Mouse (Mus musculus) midbrain, embryonic 11.5 days (tissue): ENCODE data around the gene Egln3. TPM values are rescaled to one million over a fixed set of nuclear protein-coding genes. Genes with fewer than 3 reads are reported as not detected.
A peak's percentile ranks its signal among the peaks of the same experiment; 100 is the strongest.

Experiments used
- ATAC-seq: fragments of 200-750 bp; cut with Nextera tagmentation; 2 replicates; pipeline ENCODE4 v1.8.0; 2017; ENCODE audit warnings: moderate TSS enrichment, moderate library complexity; ENCODE audit not compliant: low FRiP score
- DNase-seq: peaks from one replicate; pipeline ENCODE4 v3.0.0; 2015; ENCODE audit warnings: low spot score; ENCODE audit errors: missing footprints
- H3K27ac ChIP-seq: fragments of 300-500 bp; sonication (generic); 2 replicates; pipeline ENCODE4 v1.5.1; 2014; ENCODE audit warnings: low read depth, low read length
- H3K27me3 ChIP-seq: fragments of 300-500 bp; sonication (generic); 2 replicates; pipeline ENCODE4 v1.6.1; 2014; ENCODE audit warnings: mild to moderate bottlenecking, low read length, moderate library complexity, mixed read lengths; ENCODE audit not compliant: control insufficient read depth, insufficient read depth
- H3K36me3 ChIP-seq: fragments of 300-500 bp; sonication (generic); 2 replicates; pipeline ENCODE4 v1.6.1; 2014; ENCODE audit warnings: mild to moderate bottlenecking, low read length, moderate library complexity, mixed read lengths; ENCODE audit not compliant: control insufficient read depth, insufficient read depth
- H3K4me1 ChIP-seq: fragments of 300-500 bp; sonication (generic); 2 replicates; pipeline ENCODE4 v1.6.1; 2014; ENCODE audit warnings: low read length; ENCODE audit not compliant: control insufficient read depth, insufficient read depth
- H3K4me2 ChIP-seq: fragments of 300-500 bp; sonication (generic); 2 replicates; pipeline ENCODE4 v1.6.1; 2014; ENCODE audit warnings: mild to moderate bottlenecking, moderate library complexity
- H3K4me3 ChIP-seq: fragments of 300-500 bp; sonication (generic); 2 replicates; pipeline ENCODE4 v1.5.1; 2014; ENCODE audit warnings: low read depth, low read length
- H3K9ac ChIP-seq: fragments of 300-500 bp; sonication (generic); 2 replicates; pipeline ENCODE4 v1.6.1; 2014; ENCODE audit warnings: low read length
- H3K9me3 ChIP-seq: fragments of 300-500 bp; sonication (generic); 2 replicates; pipeline ENCODE4 v1.6.1; 2016; ENCODE audit warnings: low read length; ENCODE audit not compliant: control insufficient read depth
- WGBS: fragments of 180-500 bp; shearing (Covaris S2); extraction: QIAGEN DNeasy Blood & Tissue Kit; methylation state at CpG from one replicate; pipeline ENCODE4 v1.1.7; 2014; 5-methylcytosine and 5-hydroxymethylcytosine counted together
- polyA plus RNA-seq: library from polyadenylated mRNA; unstranded; fragments of >200 nt; fragmentation: Nextera tagmentation; extraction: Ambion mirVana; gene quantifications from 2 replicates; pipeline ENCODE4 v1.2.1, GENCODE M21; 2014

Gene Egln3
- polyA plus RNA-seq, 1 experiment from 2014 or later = 3.8 TPM

DNA sequence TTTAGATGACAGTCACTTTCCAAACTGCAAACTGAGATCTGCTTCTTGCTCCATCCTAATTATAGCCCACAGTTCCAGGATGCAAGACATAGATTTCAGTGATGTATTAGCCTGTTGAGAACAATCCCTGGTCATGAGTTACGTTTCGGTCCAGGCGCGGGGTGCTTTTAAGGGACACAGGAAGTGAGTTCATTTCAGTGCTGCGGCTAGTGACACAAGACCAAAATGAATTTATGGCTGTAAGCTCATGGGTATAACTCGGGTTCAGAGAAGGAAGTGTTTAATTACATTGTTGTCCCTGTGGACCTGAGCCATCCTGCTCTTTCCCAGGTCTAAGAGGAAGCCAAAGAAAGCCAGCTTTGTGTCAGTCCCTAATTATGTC, 5.5 kb upstream of the Egln3 start:
- 81% methylated on average over 6 of the region's 6 CpGs for WGBS
- H3K27me3 ChIP-seq = no peaks in the 10 kb centered on the region
- no peaks in the 10 kb centered on the region for H3K9me3 ChIP-seq
- no peak overlapping the region for H3K4me3 ChIP-seq
- no peak overlapping the region for H3K9ac ChIP-seq
- H3K4me1 ChIP-seq = 0 out of 2 replicates have a peak, but pooled peaks cover 2% of the 10 kb centered on the region
- H3K27ac ChIP-seq = no peak overlapping the region
- ATAC-seq (no peak), DNase-seq (no peak)
- H3K4me2 ChIP-seq = no peak overlapping the region
- no peaks in the 10 kb centered on the region for H3K36me3 ChIP-seq

DNA sequence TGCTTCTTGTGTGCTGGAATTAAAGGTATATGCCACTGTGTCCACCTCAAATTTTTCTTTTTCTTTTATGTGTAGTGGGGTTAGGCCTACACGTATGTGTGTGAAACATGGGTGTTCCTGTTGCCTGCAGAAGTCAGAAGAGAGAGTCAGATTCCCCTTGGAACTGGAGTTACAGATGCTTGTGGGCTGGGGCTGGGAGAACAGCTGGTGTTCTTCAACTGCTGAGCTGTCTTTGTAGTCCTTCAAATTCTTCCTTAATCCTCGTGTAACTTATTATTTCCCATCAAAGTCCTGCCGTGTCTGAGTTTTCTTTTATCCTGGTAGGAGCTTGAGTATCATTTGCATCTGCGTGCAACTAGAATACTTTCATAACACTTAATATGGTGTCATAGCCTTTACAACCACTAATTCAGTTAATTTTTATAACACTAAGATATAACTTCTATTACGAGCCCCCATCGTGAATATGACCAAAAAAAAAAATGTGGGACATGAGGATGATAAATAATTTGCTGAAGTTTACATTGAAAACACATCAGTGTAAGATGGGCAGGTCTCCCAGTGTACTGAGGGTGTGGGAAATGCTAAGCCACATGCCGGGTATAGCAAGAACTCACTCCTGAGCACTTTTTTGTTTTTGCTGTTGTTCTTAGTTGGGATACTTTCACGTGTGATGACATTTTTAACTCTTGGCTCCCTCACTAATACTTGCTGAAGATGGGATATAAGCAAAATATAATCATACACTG, 4.9 kb upstream of the Egln3 start:
- DNase-seq = no peak
- no peak overlapping the region for H3K9ac ChIP-seq
- H3K4me1 ChIP-seq = peaks cover 2% of the 10 kb centered on the region; the same call in 1 of the 2 replicates
- no peak for ATAC-seq
- no peak overlapping the region for H3K4me2 ChIP-seq
- H3K27ac ChIP-seq = no peak overlapping the region
- H3K36me3 ChIP-seq = no peaks in the 10 kb centered on the region
- no peaks in the 10 kb centered on the region for H3K9me3 ChIP-seq
- 55% methylated on average over 8 of the region's 8 CpGs for WGBS
- no peaks in the 10 kb centered on the region for H3K27me3 ChIP-seq
- no peak overlapping the region for H3K4me3 ChIP-seq

DNA sequence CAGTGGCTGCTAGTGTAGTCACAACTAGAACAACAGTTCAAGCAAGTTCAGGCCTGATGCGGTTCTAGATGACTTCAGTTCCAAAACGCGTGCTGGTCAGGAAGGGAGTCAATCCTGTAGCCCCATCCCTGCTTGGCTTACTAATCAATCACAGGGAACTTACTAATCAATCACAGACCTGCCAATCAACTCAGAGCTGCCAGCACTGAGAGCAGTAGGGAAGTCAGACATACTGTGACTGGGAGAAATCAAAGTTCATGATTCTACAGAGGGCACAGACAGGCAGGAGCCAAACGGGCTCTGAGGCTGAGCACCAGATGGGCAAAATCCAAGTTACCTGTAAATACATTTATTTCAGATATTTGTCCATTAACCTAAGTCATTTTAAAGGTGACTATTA, 2.1 kb upstream of the Egln3 start:
- Histone ChIP-seq H3K4me3 (no peak overlapping the region), H3K27ac (no peak overlapping the region), H3K4me2 (no peak overlapping the region), H3K27me3 (peaks cover 20% of the 10 kb centered on the region), H3K9ac (no peak overlapping the region), H3K36me3 (no peaks in the 10 kb centered on the region), H3K4me1 (peaks cover 7% of the 10 kb centered on the region; the same call in 1 of the 2 replicates), H3K9me3 (no peaks in the 10 kb centered on the region)
- ATAC-seq (no peak), DNase-seq (no peak)
- 94% methylated on average over 4 of the region's 4 CpGs for WGBS

DNA sequence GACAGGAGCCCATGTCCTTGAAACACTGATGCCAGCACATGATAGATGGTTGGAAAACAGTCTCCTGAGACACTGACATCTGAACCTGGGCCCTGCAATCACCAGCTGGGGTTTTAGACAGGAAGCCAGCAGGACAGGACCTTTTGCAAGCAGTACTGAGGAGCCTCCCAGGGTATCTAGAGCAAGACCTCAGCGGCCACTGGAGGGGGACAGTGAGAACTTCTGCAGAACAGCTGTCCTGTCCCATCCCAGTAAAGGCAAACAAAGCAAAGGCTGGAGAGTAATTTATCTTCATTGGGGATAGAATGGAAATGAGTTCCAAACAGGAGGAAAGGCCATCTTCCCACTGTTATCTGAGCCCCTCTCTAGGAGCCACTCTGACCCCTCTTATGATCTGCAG, 1.5 kb upstream of the Egln3 start:
- no peak for ATAC-seq
- no peak for DNase-seq
- no peaks in the 10 kb centered on the region for H3K9me3 ChIP-seq
- peaks cover 7% of the 10 kb centered on the region; the same call in 1 of the 2 replicates for H3K4me1 ChIP-seq
- peaks cover 20% of the 10 kb centered on the region for H3K27me3 ChIP-seq
- no peak overlapping the region for H3K4me3 ChIP-seq
- 14% methylated on average over 1 of the region's 1 CpGs for WGBS
- no peak overlapping the region for H3K27ac ChIP-seq
- no peak overlapping the region for H3K4me2 ChIP-seq
- no peaks in the 10 kb centered on the region for H3K36me3 ChIP-seq
- H3K9ac ChIP-seq = no peak overlapping the region

DNA sequence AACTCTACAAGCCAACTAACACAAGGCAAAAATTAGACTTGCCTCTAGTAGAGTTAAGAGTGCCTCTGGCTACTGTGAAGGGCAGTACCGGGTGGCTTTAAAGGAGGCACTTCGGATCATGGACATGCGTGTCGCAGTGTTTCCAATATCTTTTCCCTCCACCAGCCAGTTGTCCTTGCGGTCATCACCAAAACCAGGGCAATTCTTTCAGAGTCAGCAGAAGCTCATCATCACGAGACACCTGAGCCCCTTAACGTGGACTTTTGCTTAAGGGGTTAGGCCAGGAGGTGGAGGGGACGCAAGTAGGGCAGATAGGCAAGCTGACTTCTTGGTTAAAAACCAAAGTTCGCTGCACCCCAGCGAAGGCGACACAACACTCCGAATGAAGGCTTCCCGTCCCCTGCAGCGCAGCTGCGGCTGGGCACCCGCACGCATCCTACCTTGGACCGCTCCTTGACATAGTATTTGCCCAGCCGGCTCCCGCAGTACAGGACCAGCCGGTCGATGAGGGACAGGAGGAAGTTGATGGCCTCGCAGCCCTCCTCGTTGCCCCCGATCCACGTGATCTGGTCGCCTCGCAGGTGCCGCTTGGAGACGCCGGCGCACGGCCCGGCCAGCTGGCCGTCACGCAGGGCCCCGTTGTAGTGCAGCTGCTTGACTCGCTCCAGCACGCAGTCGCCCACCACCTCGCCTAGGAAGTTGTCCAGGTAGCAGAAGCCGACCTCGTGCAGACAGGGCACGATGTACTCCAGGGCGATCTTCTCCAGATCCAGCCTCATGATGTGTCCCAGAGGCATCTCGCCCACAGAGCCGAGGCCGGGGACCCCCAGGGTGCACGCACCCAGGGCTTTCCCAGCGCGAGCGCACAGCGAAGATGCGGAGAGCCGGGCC, 650 bp downstream of the Egln3 start:
- no peak overlapping the region for H3K27ac ChIP-seq
- H3K4me1 ChIP-seq = peaks cover 5% of the 10 kb centered on the region
- peak overlapping the region; percentile 100 for H3K4me2 ChIP-seq
- peak overlapping the region; percentile 57 for H3K4me3 ChIP-seq
- WGBS = 4% methylated on average over 55 of the region's 55 CpGs
- DNase-seq (peak; percentile 96), ATAC-seq (peak; percentile 78)
- no peaks in the 10 kb centered on the region for H3K9me3 ChIP-seq
- H3K36me3 ChIP-seq = no peaks in the 10 kb centered on the region
- peak overlapping the region; percentile 65 for H3K9ac ChIP-seq
- peaks cover 20% of the 10 kb centered on the region for H3K27me3 ChIP-seq

DNA sequence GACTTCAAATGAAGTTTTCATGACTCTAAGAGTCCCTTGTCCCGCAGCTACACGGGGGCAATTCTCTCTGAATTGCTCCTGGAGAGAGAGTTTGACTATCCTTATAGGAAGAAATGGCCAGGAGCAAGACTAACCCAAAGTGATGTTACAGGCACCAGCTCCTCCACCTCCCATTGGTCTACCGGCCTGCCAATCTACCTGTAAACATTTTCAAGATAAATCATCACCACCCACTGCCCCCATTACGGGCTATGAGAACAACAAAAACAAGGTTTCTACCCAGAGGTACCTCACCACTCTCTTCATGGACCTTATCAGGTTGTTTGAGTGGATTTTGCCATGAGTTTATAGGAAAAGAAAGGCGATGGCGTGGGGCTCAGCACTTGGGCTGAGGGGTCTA, 1.4 kb downstream of the Egln3 start:
- Histone ChIP-seq H3K9ac (no peak overlapping the region), H3K27ac (no peak overlapping the region), H3K4me2 (peak overlapping the region; percentile 100), H3K4me3 (peak overlapping the region; percentile 57), H3K27me3 (peaks cover 20% of the 10 kb centered on the region), H3K4me1 (peaks cover 5% of the 10 kb centered on the region), H3K36me3 (no peaks in the 10 kb centered on the region), H3K9me3 (no peaks in the 10 kb centered on the region)
- 42% methylated on average over 6 of the region's 6 CpGs for WGBS
- ATAC-seq = no peak
- DNase-seq = no peak

DNA sequence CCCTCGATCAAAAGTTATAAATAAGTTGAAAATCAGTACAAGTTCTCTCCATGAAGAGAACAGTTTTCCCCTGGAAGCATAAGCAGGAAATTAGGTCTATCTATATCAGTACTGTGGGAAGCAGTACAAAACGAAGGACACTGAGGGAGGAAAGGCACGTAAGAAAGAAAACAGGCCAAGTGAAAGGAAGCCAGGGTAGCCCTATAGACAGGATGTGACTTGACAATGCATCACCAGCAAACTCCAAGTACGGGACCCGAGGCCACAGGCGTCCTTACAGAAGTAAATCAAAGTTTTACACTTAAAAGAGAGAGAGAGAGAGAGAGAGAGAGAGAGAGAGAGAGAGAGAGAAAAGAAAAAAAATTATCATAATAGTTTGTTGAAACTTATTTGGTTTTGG, 2.8 kb downstream of the Egln3 start:
- Histone ChIP-seq H3K9me3 (no peaks in the 10 kb centered on the region), H3K4me1 (peaks cover 5% of the 10 kb centered on the region), H3K4me3 (no peak overlapping the region), H3K27me3 (peaks cover 20% of the 10 kb centered on the region), H3K9ac (no peak overlapping the region), H3K27ac (no peak overlapping the region), H3K4me2 (no peak overlapping the region), H3K36me3 (no peaks in the 10 kb centered on the region)
- 70% methylated on average over 6 of the region's 6 CpGs for WGBS
- no peak for ATAC-seq
- no peak for DNase-seq

DNA sequence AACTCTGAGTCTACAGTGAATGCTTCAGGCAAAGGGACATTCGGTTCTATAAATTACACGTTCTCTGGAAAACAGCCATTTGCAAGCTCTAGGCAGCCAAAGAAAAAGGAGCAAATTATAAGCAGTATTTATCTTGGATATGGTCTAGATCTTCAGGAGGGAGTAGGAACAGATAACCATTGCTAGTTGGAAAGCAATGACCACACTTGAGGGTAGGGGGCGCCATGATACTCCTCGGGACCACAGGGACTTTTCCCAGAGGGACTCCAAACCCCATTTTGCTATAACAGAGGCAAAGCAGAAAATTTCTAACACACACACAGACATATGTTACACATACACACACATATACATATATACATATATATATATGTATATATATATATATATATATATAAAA, 3.5 kb downstream of the Egln3 start:
- peaks cover 5% of the 10 kb centered on the region for H3K4me1 ChIP-seq
- peaks cover 20% of the 10 kb centered on the region for H3K27me3 ChIP-seq
- no peak for DNase-seq
- 47% methylated on average over 4 of the region's 4 CpGs for WGBS
- H3K36me3 ChIP-seq = no peaks in the 10 kb centered on the region
- no peak overlapping the region for H3K4me2 ChIP-seq
- no peak for ATAC-seq
- H3K9me3 ChIP-seq = no peaks in the 10 kb centered on the region
- H3K4me3 ChIP-seq = no peak overlapping the region
- H3K27ac ChIP-seq = no peak overlapping the region
- no peak overlapping the region for H3K9ac ChIP-seq

DNA sequence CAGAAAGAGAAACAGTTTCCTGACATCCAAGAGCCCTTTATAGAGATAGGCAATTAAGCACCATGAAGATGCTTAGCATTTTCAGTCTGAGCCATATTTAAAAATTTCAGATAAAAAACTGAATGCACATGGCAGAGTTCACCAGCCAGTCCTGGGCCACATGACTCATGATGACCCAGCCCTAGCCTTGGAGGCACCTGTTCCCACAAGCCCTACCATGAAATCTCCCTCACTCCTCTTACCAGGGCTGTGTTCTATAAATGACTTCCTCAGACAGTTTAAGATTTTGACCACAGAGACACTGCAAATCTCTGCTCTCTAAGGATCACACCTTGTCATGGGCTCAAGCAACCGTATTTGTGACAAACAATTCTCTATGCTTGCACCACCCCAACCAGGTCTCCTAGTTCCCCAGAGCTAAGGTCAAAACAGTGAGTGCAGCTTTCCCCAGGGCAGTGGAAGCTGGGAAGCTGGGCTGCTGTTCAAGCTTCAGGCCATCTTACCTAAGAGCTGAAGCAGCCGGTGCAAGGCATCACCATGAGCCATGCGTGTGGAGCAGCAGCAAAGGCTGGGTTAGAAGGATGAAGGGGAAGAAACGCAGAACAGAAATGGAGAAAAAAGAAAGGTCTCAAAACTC, 5.3 kb downstream of the Egln3 start:
- DNase-seq (no peak), ATAC-seq (no peak)
- Histone ChIP-seq H3K4me2 (no peak overlapping the region), H3K27me3 (peaks cover 20% of the 10 kb centered on the region), H3K4me1 (peaks cover 11% of the 10 kb centered on the region), H3K36me3 (no peaks in the 10 kb centered on the region), H3K27ac (no peak overlapping the region), H3K4me3 (no peak overlapping the region), H3K9ac (no peak overlapping the region), H3K9me3 (no peaks in the 10 kb centered on the region)
- WGBS = 90% methylated on average over 4 of the region's 4 CpGs
